Mouse (Mus musculus) megakaryocyte, embryonic 14.5 days (primary cell): ENCODE measurements at regions not wholly inside any gene's neighbourhood (a gene's known extent, or its start where the extent isn't known, plus 50 kb on each side); places are given as distances from the start of the nearest gene placed in this dataset.

Experiments
- FLI1 ChIP-seq: IDR thresholded peaks from 2 replicates; pipeline ENCODE4 v1.6.1; 2012; ENCODE audit warnings: low read length, inconsistent platforms, mixed read lengths
- GATA1 ChIP-seq: IDR thresholded peaks from 3 replicates; pipeline ENCODE4 v1.6.1; 2012; ENCODE audit warnings: mixed read lengths, low read length, inconsistent platforms, borderline replicate concordance

GRCm38 (mm10) chr2:108707856-108708855 is 572.4 kb upstream of the Kif18a start:
- TF ChIP-seq GATA1 (no peak), FLI1 (no peak)
